Mouse (Mus musculus) neutrophil, adult 83 days (primary cell): ENCODE measurements around the gene Pds5a. TPM values are rescaled to one million over a fixed set of nuclear protein-coding genes. Genes with fewer than 3 reads are reported as not detected.

Experiments used
- total RNA-seq, 2 experiments: library from RNA; stranded (reverse); gene quantifications; one replicate each; pipeline ENCODE4 v1.2.4; 2023

The Pds5a gene
- total RNA-seq, result 100 to 1,000 TPM; 159 to 162 TPM

DNA sequence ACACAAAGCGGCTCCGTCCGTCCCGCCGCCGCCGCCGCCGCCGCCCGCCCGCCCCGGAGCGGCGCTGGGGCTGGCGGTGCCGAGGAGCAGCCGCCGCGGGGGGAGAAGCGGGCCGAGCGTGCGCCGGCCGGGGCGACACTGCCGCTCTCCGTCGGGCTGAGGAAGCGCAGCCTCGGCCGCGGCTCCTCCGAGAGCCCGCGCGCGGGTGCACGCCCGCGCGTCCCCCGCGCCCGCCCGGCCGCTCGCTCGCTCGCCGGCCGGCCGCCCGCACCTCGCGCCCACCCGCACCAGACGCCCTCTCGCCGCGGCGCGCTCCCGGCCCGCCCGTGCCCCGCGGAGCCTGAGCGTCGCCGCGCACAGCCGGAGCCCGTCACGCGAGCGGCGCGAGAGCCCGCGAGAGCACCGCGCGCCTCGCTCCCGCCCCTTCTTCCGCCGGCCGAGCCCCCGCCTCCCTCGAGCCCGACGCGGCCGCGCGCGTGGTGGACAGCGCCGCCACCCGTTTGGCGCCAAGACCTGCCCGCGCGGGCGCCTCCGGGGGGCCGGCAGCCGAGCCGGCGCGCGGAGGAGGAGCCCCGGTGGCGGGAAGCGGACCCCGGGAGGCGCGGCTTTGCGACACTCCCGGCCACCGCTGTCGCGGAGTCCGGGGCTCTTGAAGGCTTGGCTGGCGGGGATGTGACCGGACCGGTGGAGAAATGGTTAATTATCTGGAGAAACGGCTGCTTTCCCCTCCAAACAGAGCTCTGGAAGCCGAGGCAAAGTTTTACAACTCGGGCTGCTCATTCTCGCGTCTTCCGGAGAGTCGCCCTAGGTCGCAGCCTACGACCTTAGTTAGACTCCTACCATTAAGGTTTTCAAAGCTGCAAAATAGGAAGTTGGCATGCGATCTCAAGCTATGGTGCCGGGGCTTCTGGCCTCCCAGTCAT is at the start of gene Pds5a:
Gene Pds5a (minus strand): TSS at position 438 of the 923 bp plus-strand sequence.

Other genes starting within 250 kb of the Pds5a start
- not detected for gene Gm43552, start 205.4 kb downstream of the Pds5a start, total RNA-seq
- 100 to 1,000 TPM; 168 TPM for gene Smim14, start 161.1 kb downstream of the Pds5a start, total RNA-seq
- 10 to 100 TPM; 55.9 to 61.6 TPM for gene Ube2k, start 161.0 kb downstream of the Pds5a start, total RNA-seq
- gene N4bp2, start 65.2 kb upstream of the Pds5a start, total RNA-seq, result 10 to 100 TPM; 21.3 to 25.6 TPM
- 10 to 100 TPM; 12.5 to 13.9 TPM for gene Rhoh, start 162.9 kb upstream of the Pds5a start, total RNA-seq
- not detected for gene Chrna9, start 236.6 kb upstream of the Pds5a start, total RNA-seq